Mouse (Mus musculus) small intestine, adult 2 months (tissue): ENCODE data around the gene Kif19a. TPM values are rescaled to one million over a fixed set of nuclear protein-coding genes. Genes with fewer than 3 reads are reported as not detected.

Experiments used
- H3K27ac ChIP-seq: fragments of 200-500 bp; 2 replicates; pipeline ENCODE4 v1.5.1; 2012; ENCODE audit warnings: low read depth, low read length, control low read depth, inconsistent platforms; ENCODE audit not compliant: insufficient read depth
- H3K27me3 ChIP-seq: fragments of 200-500 bp; 2 replicates; pipeline ENCODE4 v1.6.1; 2012; ENCODE audit warnings: mild to moderate bottlenecking, moderate library complexity, low read length, inconsistent platforms; ENCODE audit not compliant: control insufficient read depth, insufficient read depth
- H3K36me3 ChIP-seq: fragments of 200-500 bp; 2 replicates; pipeline ENCODE4 v1.6.1; 2012; ENCODE audit warnings: mild to moderate bottlenecking, low read length, control low read depth, inconsistent platforms; ENCODE audit not compliant: control insufficient read depth, insufficient read depth
- H3K4me1 ChIP-seq: fragments of 200-500 bp; 2 replicates; pipeline ENCODE4 v1.6.1; 2012; ENCODE audit warnings: low read length, inconsistent platforms, mixed read lengths; ENCODE audit not compliant: control insufficient read depth, insufficient read depth, insufficient read length
- H3K4me3 ChIP-seq: fragments of 200-500 bp; 2 replicates; pipeline ENCODE4 v1.5.1; 2012; ENCODE audit warnings: low read depth, mild to moderate bottlenecking, control low read depth, inconsistent platforms, low read length, moderate library complexity
- CTCF ChIP-seq: fragments of 200-500 bp; IDR thresholded peaks from 2 replicates; pipeline ENCODE4 v1.5.1; 2012; ENCODE audit warnings: low read depth, mild to moderate bottlenecking, control low read depth, inconsistent platforms, low read length, moderate library complexity, mixed read lengths; ENCODE audit not compliant: insufficient replicate concordance, insufficient read length; ENCODE audit errors: extremely low read depth
- POLR2A ChIP-seq: fragments of 200-500 bp; IDR thresholded peaks from 2 replicates; pipeline ENCODE4 v1.6.1; 2012; ENCODE audit warnings: low read depth, mild to moderate bottlenecking, control low read depth, inconsistent platforms, low read length, moderate library complexity
- WGBS: fragments of 180-500 bp; shearing (Covaris S2); methylation state at CpG from one replicate; pipeline ENCODE4 v1.1.7; 2018; 5-methylcytosine and 5-hydroxymethylcytosine counted together
- polyA plus RNA-seq: library from polyadenylated mRNA; depleted of rRNA; stranded (reverse); fragments of >200 nt; gene quantifications from 2 replicates; pipeline ENCODE4 v1.2.3, GENCODE M21; 2012

Kif19a gene
- polyA plus RNA-seq, 1 experiment: 1.7 TPM

DNA sequence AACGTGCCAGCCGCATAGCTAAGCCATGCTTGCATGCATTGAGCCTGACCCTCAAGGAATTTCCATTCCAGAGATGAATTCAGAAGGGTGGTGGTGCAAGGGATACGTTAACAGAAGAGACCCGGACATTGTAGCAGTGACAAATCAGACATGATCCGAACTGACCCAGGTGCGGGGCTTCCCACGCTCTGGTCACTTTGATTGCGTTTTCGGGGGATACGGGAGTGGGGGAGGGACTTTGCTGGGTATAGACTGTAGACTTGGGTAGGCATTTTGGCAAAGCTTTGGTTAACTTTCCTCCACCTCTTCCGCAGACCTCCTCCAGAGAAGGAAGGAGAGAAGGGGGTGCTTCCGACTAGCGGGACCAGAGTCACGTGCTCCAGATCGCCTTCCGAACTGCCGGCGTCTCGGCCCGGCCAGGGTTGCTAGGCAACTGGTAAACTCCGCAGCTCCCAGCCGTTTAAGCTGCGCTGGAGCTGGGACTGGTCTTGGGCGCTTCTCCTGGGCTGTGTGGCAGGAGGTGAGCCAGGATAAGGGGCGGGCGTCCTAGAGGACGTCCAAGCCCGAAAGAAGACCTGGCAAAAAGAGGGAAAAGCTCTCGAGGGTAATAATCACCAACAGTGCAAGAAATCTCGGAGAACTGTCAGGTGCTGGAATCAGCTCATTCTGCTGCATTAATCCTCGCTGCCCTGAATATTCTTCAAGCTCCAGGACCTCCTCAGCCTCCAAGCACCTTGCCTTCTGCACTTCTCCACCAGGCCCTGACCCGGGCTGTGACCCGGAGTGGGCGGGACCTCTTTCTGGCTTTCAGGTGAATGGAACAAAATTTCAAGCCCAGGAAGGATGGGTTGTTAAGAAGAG lies 38.0 kb upstream of the Kif19a start, which contains the start of gene Dnaic2:
Gene Dnaic2, plus strand, starts transcription at position 444 of the 861 bp plus-strand sequence.
- H3K27ac ChIP-seq: no peak within 1 kb of the TSS
- 9% methylated on average over 34 of the region's 34 CpGs for WGBS
- no peaks in the 10 kb centered on the region for H3K27me3 ChIP-seq
- TF ChIP-seq CTCF (no peak), POLR2A (no peak)
- H3K4me1 ChIP-seq: peaks cover 4% of the 10 kb centered on the region; the same call in 1 of the 2 replicates
- no peaks in the 10 kb centered on the region for H3K36me3 ChIP-seq
- H3K4me3 ChIP-seq: peak within 1 kb of the TSS; percentile 40

DNA sequence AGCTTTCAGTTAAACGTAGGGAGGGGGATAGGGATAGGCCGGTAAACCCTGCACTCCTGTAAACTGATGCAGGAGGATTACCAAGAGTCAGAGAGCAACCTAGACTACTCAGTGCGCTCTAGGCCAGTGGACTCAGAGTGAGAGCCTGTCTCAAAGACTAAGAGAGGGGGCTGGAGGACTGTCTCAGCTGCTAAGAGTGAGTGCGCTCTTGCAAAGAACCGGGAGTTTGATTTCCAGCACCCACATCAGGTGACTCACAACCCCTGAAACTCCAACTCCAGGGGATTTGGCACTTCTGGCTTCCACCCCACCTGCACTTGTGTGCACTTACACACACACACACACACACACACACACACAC lies 37.4 kb upstream of the Kif19a start:
- Histone ChIP-seq H3K4me1 (peaks cover 4% of the 10 kb centered on the region; the same call in 1 of the 2 replicates), H3K27me3 (no peaks in the 10 kb centered on the region), H3K27ac (no peak overlapping the region), H3K4me3 (no peak overlapping the region), H3K36me3 (no peaks in the 10 kb centered on the region)
- TF ChIP-seq POLR2A: no peak
- TF ChIP-seq CTCF: no peak
- WGBS: 49% methylated on average over 5 of the region's 5 CpGs

DNA sequence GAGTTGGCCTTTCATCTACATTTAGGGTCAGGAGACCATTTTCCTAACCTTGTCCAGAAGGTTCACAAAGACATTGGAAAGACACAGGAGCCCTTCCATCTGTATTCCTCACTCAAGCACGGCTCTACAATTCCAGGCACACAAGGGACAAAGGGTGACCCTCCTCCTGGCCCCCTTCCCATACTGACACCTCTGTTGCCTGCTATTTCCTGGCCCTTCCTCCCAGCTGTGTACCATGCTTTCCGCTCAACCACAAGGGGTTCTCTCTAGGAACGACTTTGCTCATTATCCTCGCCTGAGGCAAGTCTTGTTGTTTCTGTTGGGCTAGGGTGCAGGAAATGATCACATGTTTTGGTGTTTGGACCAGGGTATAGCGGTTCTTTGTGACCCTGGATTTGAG lies 36.9 kb upstream of the Kif19a start:
- Histone ChIP-seq H3K27me3 (no peaks in the 10 kb centered on the region), H3K27ac (no peak overlapping the region), H3K4me1 (peaks cover 4% of the 10 kb centered on the region; the same call in 1 of the 2 replicates), H3K4me3 (no peak overlapping the region), H3K36me3 (no peaks in the 10 kb centered on the region)
- no peak for TF ChIP-seq CTCF
- 56% methylated on average over 5 of the region's 5 CpGs for WGBS

DNA sequence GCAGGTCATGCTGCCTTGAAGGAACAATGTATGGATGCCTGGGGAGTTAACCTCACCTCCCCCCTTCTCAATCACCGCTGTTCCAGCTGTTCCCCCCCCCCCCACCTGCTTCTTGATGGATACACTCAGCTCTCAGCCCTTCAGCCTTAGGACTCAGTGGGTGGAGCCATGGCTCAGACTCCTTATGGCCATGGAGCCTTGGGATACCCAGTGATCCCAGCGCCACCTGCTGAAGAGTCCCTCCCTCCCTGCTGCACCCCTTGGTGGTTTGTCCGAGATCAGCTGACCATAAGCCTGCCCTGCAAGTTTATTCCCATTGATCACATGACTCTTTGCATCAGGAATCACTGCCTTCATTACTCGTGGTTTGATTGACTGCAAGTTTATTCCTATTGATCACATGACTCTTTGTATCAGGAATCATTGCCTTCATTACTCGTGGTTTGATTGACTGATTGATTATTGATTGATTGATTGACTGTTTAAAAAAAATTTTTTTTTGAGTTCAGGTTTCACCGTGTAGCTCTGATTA lies 35.3 kb upstream of the Kif19a start:
- Histone ChIP-seq H3K27me3 (no peaks in the 10 kb centered on the region), H3K27ac (no peak overlapping the region), H3K4me3 (no peak overlapping the region), H3K36me3 (no peaks in the 10 kb centered on the region), H3K4me1 (peaks cover 4% of the 10 kb centered on the region; the same call in 1 of the 2 replicates)
- no peak for TF ChIP-seq POLR2A
- TF ChIP-seq CTCF: no peak
- 40% methylated on average over 6 of the region's 6 CpGs for WGBS

DNA sequence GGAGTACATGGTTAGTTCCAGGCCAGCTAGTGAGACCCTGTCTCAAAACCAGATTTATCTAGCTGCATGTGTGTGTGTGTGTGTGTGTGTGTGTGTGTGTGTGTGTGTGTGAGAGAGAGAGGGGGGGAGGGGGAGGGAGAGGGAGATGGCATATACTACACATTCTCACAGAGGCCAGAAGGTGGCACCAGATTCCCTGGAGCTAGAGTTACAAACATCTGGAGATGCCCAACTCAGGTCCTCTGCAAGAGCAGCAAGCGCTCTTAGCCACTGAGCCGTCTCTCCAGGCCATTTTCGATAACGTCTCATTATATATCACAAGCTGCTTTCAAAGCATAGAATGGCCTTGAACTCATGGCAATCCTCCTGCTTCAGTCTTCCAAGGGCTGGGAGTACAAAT lies 33.5 kb upstream of the Kif19a start:
- WGBS: 75% methylated on average over 4 of the region's 4 CpGs
- H3K27me3 ChIP-seq: no peaks in the 10 kb centered on the region
- H3K27ac ChIP-seq: no peak overlapping the region
- TF ChIP-seq CTCF (no peak), POLR2A (no peak)
- H3K4me3 ChIP-seq: no peak overlapping the region
- peaks cover 4% of the 10 kb centered on the region; the same call in 1 of the 2 replicates for H3K4me1 ChIP-seq
- H3K36me3 ChIP-seq: no peaks in the 10 kb centered on the region

DNA sequence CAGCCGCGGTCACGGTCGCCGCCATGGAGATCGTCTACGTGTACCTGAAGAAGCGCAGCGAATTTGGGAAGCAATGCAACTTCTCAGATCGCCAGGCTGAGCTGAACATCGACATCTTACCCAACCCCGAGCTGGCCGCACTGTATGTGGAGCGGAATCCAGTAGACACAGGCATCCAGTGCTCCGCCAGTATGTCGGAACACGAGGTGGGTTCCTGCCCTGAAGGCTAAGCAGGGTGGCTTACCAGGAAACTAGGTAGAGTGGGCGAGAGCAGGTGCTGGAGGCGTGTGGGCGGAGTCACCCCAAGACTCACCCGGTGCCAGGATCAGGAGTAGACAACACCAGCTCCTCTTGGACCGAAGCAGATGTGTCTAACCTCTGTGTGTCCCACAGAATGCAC lies 32.3 kb upstream of the Kif19a start:
- 67% methylated on average over 22 of the region's 22 CpGs for WGBS
- no peaks in the 10 kb centered on the region for H3K27me3 ChIP-seq
- TF ChIP-seq CTCF (no peak), POLR2A (no peak)
- no peaks in the 10 kb centered on the region for H3K4me1 ChIP-seq
- H3K36me3 ChIP-seq: no peaks in the 10 kb centered on the region
- H3K27ac ChIP-seq: no peak overlapping the region
- no peak overlapping the region for H3K4me3 ChIP-seq

DNA sequence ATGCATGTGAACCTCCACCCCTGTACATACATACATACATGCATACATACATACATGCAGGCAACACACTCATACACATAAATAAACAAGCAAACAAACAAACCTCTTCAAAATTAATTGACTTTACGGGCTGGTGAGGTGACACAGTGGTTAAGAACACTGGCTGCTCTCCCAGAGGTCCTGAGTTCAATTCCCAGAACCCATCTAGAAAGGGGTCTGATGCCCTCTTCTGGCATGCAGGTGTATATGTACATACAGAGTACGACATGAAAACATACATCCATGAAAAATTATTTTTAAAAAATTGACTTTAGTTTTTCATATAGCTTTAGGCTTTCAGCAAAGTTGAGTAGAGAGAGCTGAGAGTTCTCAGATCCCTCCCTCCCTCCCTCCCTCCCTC lies 29.1 kb upstream of the Kif19a start:
- TF ChIP-seq POLR2A (no peak), CTCF (no peak)
- WGBS: 62% methylated on average over 2 of the region's 2 CpGs
- Histone ChIP-seq H3K27ac (no peak overlapping the region), H3K4me3 (no peak overlapping the region), H3K4me1 (no peaks in the 10 kb centered on the region), H3K27me3 (no peaks in the 10 kb centered on the region), H3K36me3 (no peaks in the 10 kb centered on the region)
